Mouse (Mus musculus): Measurements from ENCODE around the gene Gm45799. TPM values are rescaled to one million over a fixed set of nuclear protein-coding genes. Genes with fewer than 3 reads are reported as not detected.
A peak's percentile ranks its signal among the peaks of the same experiment; 100 is the strongest.

Gene Gm45799
- 15.5 and 16.6 TPM in 2 replicates for polyA plus RNA-seq (2016; fragmentation: Nextera tagmentation; extraction: Ambion mirVana)

DNA sequence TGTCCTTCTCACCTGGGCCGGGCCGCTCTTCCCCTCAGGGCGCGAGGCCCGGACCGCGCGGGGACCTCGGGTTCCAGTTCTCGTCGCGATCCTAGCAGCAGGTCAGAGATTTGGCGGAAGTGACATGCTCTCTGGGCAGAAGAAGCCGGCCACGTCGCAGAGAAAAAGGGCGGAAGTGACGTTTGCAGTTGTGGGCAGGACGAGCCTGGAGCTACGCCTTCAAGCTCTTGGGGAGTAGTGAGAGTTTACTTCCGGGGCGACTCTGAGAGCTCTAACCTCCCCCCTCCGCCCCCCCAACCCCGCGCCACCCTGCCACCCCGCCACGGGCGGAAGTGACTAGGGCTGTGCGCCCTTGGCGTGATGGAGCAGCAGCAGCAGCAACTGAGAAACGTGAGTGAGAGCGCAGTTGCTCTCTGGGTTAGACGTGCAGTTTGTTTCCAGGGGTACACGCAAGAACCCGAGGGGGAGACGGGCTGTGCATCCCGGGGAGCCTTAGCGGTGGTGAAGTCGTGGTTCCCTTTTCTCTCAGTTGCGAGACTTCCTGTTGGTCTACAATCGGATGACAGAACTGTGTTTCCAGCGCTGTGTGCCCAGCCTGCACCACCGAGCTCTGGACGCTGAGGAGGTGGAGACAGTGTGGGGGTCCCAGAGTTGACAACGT is at the start of gene Gm45799, which contains the start of gene Arfip2:
Gene Gm45799 (plus strand): TSS at position 320 of the 661 bp plus-strand sequence.
Gene Arfip2 (minus strand): TSS at position 184 of the 661 bp plus-strand sequence.
- peak within 1 kb of the TSS; percentile 77 for H3K4me2 ChIP-seq (replicated peaks)
- peaks cover 22% of the 10 kb centered on the region for H3K4me1 ChIP-seq
- peaks cover 33% of the 10 kb centered on the region for H3K36me3 ChIP-seq
- H3K4me3 ChIP-seq, result peak within 1 kb of the TSS; percentile 61
- WGBS, result under 1% methylated on average over 45 of the region's 45 CpGs
- peak within 1 kb of the TSS; percentile 72 for H3K9ac ChIP-seq
- no peaks in the 10 kb centered on the region for H3K27me3 ChIP-seq (replicated peaks)
- H3K27ac ChIP-seq, result peak within 1 kb of the TSS; percentile 17; the same call in 1 of the 2 replicates
- no peaks in the 10 kb centered on the region for H3K9me3 ChIP-seq
- ATAC-seq (ENCODE audit: low FRiP score, low read depth), result peak; percentile 97

DNA sequence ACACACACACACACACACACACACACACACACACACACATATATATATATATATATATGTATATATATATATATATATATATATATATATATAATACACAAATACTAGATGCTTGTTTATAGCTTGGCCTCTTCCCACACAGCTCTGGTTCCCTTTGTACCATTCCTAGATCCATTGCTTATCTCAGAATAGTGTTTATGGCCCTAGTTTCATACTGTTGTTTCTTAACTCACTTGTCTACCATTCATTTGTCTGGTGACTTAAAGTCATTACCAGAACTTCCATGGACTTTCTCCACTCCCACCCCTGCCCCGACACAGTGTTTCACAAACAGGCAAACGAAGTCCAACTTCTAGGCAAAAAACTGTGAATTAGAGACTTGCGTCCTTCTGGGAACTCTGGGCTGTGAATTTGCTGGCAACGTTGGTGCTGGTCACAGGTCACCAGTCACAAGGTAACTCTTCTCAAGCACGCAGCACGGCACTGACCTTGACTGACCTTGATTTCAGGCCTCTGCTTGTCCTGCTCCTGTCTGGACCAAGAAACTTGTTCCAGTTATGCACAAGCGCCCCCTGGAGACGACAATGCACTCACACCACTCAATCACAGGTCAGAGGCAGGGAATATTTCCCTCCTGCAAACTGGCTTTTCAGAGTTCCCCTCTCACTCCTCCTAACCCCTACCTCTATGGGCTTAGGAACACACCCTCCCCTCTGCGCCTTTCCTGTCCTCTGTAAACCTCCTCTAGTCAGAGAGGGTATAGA is 37.3 kb upstream of the Gm45799 start:
- Histone ChIP-seq H3K4me1 (no peaks in the 10 kb centered on the region), H3K27ac (no peak overlapping the region), H3K27me3 (replicated peaks) (no peaks in the 10 kb centered on the region), H3K4me2 (replicated peaks) (no peak overlapping the region), H3K9ac (no peak overlapping the region), H3K9me3 (0 out of 2 replicates have a peak, but pooled peaks cover 4% of the 10 kb centered on the region), H3K4me3 (no peak overlapping the region), H3K36me3 (no peaks in the 10 kb centered on the region)
- peak; percentile 75; the same call in 1 of the 2 replicates for ATAC-seq (ENCODE audit: low FRiP score, low read depth)
- WGBS, result 40% methylated on average over 9 of the region's 9 CpGs

DNA sequence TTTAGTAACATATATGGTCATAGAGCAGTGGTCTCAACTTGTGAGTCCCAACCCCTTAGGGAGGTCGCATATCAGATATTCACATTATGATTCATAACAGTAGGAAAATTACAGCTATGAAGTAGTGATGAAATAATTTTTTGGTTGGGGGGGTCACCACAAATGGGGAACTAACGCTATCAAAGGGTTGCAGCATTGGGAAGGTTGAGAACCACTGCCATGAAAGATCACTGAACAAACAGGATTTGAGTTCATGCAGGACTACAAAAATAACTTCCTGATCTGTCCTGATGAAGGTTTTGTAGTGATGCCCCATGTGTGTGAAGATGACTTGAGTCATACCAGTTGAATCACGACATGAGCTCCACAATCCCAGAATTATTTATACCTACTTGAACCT is 31.9 kb upstream of the Gm45799 start:
- H3K9ac ChIP-seq, result no peak overlapping the region

DNA sequence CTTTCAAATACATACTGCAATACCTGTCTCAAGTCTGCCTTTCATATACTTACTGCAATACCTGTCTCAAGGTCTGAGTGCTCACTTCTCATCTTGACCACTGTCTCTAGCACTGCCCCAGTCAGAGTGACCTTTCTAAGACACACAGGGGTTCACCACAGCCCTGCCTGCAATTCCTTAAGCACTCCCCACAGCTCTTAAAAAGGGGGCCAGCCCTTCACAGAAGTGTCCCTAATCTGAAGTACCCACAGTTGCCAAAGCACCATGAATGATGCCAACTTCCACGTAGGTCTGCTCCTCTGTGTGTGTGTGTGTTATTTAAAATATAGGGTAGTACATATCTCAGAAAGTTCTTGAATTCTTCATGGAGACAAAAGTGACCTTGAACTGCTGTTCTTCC is 28.6 kb upstream of the Gm45799 start:
- H3K27ac ChIP-seq, result no peak overlapping the region
- no peak overlapping the region for H3K4me3 ChIP-seq
- ATAC-seq (ENCODE audit: low FRiP score, low read depth), result no peak
- no peaks in the 10 kb centered on the region for H3K9me3 ChIP-seq
- WGBS, result 100% methylated on average over 1 of the region's 1 CpGs
- H3K4me1 ChIP-seq, result no peaks in the 10 kb centered on the region
- no peak overlapping the region for H3K9ac ChIP-seq
- no peaks in the 10 kb centered on the region for H3K27me3 ChIP-seq (replicated peaks)
- H3K36me3 ChIP-seq, result peaks cover 70% of the 10 kb centered on the region
- H3K4me2 ChIP-seq (replicated peaks), result no peak overlapping the region

More for the DNA sequence above, 31.9 kb upstream of the Gm45799 start:
- no peak for ATAC-seq (ENCODE audit: low FRiP score, low read depth)
- Histone ChIP-seq H3K4me2 (replicated peaks) (no peak overlapping the region), H3K27me3 (replicated peaks) (no peaks in the 10 kb centered on the region), H3K27ac (no peak overlapping the region), H3K4me3 (no peak overlapping the region), H3K4me1 (no peaks in the 10 kb centered on the region), H3K36me3 (peaks cover 38% of the 10 kb centered on the region), H3K9me3 (0 out of 2 replicates have a peak, but pooled peaks cover 4% of the 10 kb centered on the region)
- WGBS, result 89% methylated on average over 3 of the region's 3 CpGs

DNA sequence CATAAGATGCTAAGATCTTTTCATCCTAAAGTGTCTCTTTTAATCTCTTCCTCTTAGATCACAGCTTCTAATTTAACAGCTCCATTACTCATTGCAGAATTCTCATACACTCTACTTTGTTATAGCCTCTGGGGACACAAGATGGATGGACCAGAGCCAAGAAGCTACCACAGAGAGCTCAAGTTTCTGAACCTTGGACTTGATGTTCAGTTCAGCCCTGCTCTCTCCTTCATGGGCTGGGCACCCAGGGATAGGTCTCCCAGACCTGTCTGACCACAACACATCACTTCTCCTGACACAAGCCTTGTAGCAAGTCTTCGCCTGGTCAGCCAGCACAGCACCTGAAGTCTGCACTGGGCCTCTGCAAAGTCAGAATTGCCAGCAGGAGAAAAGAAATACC is 26.0 kb upstream of the Gm45799 start:
- Histone ChIP-seq H3K4me3 (no peak overlapping the region), H3K36me3 (peaks cover 97% of the 10 kb centered on the region), H3K9me3 (no peaks in the 10 kb centered on the region), H3K27ac (no peak overlapping the region), H3K27me3 (replicated peaks) (no peaks in the 10 kb centered on the region), H3K4me1 (no peaks in the 10 kb centered on the region), H3K4me2 (replicated peaks) (no peak overlapping the region), H3K9ac (no peak overlapping the region)
- 90% methylated on average over 1 of the region's 1 CpGs for WGBS
- no peak for ATAC-seq (ENCODE audit: low FRiP score, low read depth)

DNA sequence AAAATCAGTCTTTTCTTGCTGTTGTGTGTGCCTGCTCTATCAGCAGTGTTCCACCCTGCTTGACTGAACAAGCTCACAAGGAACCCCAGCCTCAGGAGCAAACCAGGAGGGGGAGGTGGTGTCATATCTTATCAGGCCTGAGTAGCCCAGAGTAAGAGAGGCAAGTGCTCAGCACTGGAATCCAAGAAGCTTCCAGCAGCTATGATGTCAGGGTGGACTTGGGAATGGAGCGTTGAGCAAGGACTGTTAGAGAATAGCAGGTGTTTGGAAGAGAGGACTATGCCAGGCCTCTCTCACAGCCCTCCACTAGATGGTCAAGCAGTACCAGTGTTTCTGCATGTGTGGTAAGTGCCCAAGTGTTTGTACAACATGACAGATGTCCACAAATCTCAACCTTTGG is 24.6 kb upstream of the Gm45799 start:
- no peak overlapping the region for H3K9ac ChIP-seq
- 83% methylated on average over 1 of the region's 1 CpGs for WGBS
- ATAC-seq (ENCODE audit: low FRiP score, low read depth), result no peak
- H3K4me3 ChIP-seq, result no peak overlapping the region
- no peaks in the 10 kb centered on the region for H3K27me3 ChIP-seq (replicated peaks)
- no peak overlapping the region for H3K27ac ChIP-seq
- no peaks in the 10 kb centered on the region for H3K9me3 ChIP-seq
- H3K4me2 ChIP-seq (replicated peaks), result no peak overlapping the region
- H3K4me1 ChIP-seq, result no peaks in the 10 kb centered on the region
- H3K36me3 ChIP-seq, result peaks cover 98% of the 10 kb centered on the region

DNA sequence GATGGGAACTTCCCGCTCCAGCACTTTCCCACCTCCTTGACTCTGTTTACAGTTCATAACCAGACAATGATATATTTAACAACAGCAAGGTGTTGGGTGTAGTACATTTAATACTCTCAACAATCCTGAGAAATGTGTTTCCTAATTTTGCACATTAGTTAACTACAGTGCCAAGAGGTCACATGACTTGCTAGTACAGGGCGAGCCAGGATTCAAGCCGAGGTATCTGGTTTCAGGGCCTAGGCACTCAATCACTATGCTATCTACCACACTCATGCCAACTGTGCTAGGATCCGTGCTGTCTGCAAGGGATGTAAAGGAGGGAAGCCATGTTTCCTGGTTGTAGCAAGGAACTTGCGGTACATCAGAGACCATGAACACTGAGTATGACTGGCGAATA is 23.8 kb upstream of the Gm45799 start:
- no peak overlapping the region for H3K4me2 ChIP-seq (replicated peaks)
- H3K27me3 ChIP-seq (replicated peaks), result no peaks in the 10 kb centered on the region
- H3K36me3 ChIP-seq, result peaks cover 98% of the 10 kb centered on the region
- H3K9me3 ChIP-seq, result no peaks in the 10 kb centered on the region
- H3K4me1 ChIP-seq, result no peaks in the 10 kb centered on the region
- H3K9ac ChIP-seq, result no peak overlapping the region
- no peak for ATAC-seq (ENCODE audit: low FRiP score, low read depth)
- WGBS, result 89% methylated on average over 6 of the region's 6 CpGs
- no peak overlapping the region for H3K4me3 ChIP-seq
- no peak overlapping the region for H3K27ac ChIP-seq

DNA sequence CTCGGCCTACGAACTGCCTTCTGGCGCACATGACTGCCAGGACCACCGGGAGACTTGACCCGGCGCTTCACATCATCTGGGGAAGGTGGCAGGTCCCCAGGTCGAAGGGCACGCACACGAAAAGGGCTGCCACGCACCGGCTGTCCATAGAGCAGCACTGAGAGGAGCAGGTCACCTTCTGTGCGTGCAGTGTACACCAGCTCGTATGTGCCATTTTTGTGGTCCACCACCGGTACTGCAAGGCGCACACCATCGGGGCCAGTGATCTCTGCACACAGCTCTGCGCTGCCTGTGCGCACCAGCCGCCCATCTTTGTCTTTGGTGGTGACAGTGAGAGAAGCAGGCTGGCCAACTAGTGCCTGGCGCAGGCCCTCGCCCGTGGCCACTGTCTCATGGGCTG is 22.5 kb upstream of the Gm45799 start:
- Histone ChIP-seq H3K27ac (no peak overlapping the region), H3K9me3 (no peaks in the 10 kb centered on the region), H3K27me3 (replicated peaks) (no peaks in the 10 kb centered on the region), H3K36me3 (peaks cover 98% of the 10 kb centered on the region), H3K4me3 (no peak overlapping the region), H3K9ac (no peak overlapping the region), H3K4me1 (no peaks in the 10 kb centered on the region), H3K4me2 (replicated peaks) (no peak overlapping the region)
- ATAC-seq (ENCODE audit: low FRiP score, low read depth), result no peak
- WGBS, result 95% methylated on average over 22 of the region's 22 CpGs

DNA sequence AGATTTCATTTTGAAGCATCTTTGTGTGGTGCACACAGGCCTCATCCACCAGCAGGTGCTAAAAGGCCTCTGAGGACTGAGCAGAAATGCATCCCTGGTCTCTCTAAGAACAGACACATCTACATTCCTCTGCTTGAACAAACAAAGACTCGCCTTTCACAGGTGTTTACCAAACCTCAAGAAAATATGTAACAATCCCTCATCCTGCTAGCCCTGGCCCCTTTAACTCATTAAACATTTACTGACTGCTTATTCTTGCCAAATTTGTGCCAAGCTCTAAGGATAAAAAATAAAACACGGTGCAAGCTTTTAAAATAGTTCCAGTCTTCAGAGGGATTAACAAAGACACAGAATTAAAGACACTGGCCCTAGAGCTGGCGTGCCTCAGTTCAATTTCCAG is 20.7 kb upstream of the Gm45799 start:
- no peaks in the 10 kb centered on the region for H3K9me3 ChIP-seq
- no peaks in the 10 kb centered on the region for H3K4me1 ChIP-seq
- H3K9ac ChIP-seq, result no peak overlapping the region
- H3K27ac ChIP-seq, result no peak overlapping the region
- no peak for ATAC-seq (ENCODE audit: low FRiP score, low read depth)
- no peak overlapping the region for H3K4me2 ChIP-seq (replicated peaks)
- 90% methylated on average over 3 of the region's 3 CpGs for WGBS
- no peak overlapping the region for H3K4me3 ChIP-seq
- peaks cover 98% of the 10 kb centered on the region for H3K36me3 ChIP-seq
- no peaks in the 10 kb centered on the region for H3K27me3 ChIP-seq (replicated peaks)

DNA sequence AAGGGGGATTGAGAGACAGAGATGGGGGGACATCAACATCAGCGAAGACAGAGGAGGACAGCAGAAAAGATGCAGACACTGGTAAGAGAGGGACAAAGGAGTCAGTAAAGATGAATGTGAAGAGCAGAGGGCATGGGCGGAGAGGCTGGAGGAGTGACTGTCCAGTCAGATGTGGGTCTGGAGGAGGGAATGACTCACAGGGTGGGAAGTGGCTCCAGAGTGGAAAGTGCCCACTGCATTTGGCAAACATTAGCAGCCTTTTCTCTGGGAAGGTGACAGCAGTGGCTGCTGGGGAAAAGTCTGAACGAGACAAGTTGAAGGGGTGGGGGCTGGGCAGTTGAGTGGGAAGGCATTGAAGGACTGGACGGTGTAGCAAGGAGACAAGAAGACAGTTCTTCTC is 19.3 kb upstream of the Gm45799 start:
- ATAC-seq (ENCODE audit: low FRiP score, low read depth), result no peak
- Histone ChIP-seq H3K9me3 (no peaks in the 10 kb centered on the region), H3K4me2 (replicated peaks) (no peak overlapping the region), H3K36me3 (peaks cover 93% of the 10 kb centered on the region), H3K4me1 (no peaks in the 10 kb centered on the region), H3K9ac (no peak overlapping the region), H3K27me3 (replicated peaks) (no peaks in the 10 kb centered on the region), H3K4me3 (no peak overlapping the region), H3K27ac (no peak overlapping the region)
- WGBS, result 90% methylated on average over 4 of the region's 4 CpGs

DNA sequence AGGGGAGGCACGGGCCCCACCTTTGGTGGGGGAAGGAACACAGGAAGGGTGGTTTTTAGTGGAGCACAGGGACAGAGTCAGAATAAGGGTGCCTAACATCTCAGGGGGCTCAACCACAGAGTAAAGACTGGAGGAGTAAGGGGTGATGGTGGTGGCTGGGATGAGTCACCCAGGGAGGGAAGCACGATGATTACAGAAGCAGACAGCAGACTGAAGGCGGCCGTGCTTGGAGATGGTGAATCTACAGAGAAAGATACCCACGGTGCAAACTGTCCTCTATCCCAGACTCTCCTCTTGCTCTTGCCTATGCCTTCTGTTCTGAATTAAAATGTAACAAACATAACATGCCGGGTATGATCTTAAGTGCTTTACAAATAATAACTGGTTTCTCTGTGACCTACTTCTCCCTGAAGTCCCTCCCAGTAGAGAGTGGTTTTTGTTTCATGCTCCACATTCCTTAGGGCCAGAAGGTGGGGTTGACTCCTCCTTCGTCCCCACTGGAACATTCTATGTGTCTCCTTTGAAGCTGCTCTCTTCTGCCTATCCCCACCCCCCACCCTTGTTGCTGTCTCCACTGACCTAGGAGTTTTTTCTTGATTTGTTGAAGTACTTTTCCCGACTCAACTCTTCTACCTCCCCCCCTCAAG is 18.6 kb upstream of the Gm45799 start:
- no peak for ATAC-seq (ENCODE audit: low FRiP score, low read depth)
- H3K4me3 ChIP-seq, result no peak overlapping the region
- H3K27ac ChIP-seq, result no peak overlapping the region
- no peaks in the 10 kb centered on the region for H3K27me3 ChIP-seq (replicated peaks)
- no peak overlapping the region for H3K9ac ChIP-seq
- H3K9me3 ChIP-seq, result no peaks in the 10 kb centered on the region
- peaks cover 87% of the 10 kb centered on the region for H3K36me3 ChIP-seq
- WGBS, result 85% methylated on average over 8 of the region's 8 CpGs
- H3K4me1 ChIP-seq, result no peaks in the 10 kb centered on the region
- no peak overlapping the region for H3K4me2 ChIP-seq (replicated peaks)

DNA sequence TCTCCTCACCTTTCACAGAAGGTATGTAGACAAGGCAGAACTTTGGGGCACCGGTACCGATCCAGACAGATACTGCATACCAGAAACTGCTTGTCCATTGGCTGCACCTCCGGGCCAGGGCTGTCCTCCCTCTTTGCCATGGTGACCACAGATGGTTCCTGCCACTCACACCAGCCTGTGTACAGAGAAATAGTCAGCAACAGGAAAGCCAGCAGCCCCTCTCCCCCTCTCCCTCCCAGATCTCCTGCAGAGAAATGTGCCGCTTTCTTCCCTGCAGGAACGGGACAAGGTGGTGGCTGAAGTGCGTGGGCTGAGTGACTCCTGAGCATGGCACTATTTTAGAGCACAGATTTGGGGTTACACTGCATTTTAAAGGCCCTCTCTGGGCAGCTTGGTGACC is 15.0 kb upstream of the Gm45799 start:
- H3K4me2 ChIP-seq (replicated peaks), result no peak overlapping the region
- peaks cover 52% of the 10 kb centered on the region for H3K36me3 ChIP-seq
- H3K27me3 ChIP-seq (replicated peaks), result no peaks in the 10 kb centered on the region
- 80% methylated on average over 6 of the region's 6 CpGs for WGBS
- no peaks in the 10 kb centered on the region for H3K9me3 ChIP-seq
- H3K4me1 ChIP-seq, result peaks cover 11% of the 10 kb centered on the region
- H3K4me3 ChIP-seq, result no peak overlapping the region
- no peak for ATAC-seq (ENCODE audit: low FRiP score, low read depth)
- no peak overlapping the region for H3K9ac ChIP-seq
- no peak overlapping the region for H3K27ac ChIP-seq

All from neural tube, embryonic 12.5 days (tissue).